Mouse (Mus musculus): ENCODE results near the gene 1600002K03Rik.
"Not testable (repeated sequence)": the region's sequence is repeated elsewhere in the genome, so short reads cannot be mapped to it uniquely, and the experiment has no call there.

The 1600002K03Rik gene

GRCm38 (mm10) chr10:80187739-80188138 is 15.0 kb downstream of the 1600002K03Rik start:
- no peak for DNase-seq (ENCODE audit: low read depth, low spot score)

GRCm38 (mm10) chr10:80188453-80189024 is 15.8 kb downstream of the 1600002K03Rik start:
- no peak for DNase-seq (ENCODE audit: low read depth, low spot score)

GRCm38 (mm10) chr10:80189999-80190398 is 17.3 kb downstream of the 1600002K03Rik start:
- no peak for DNase-seq (ENCODE audit: low read depth, low spot score)

- DNase-seq (ENCODE audit: low read depth, low spot score): no peak
These were observed 17.8 kb downstream of the 1600002K03Rik start for GRCm38 (mm10) chr10:80190491-80191051.

GRCm38 (mm10) chr10:80193976-80194375 is 21.2 kb downstream of the 1600002K03Rik start:
- DNase-seq (ENCODE audit: low read depth, low spot score): no peak

- no peak for DNase-seq (ENCODE audit: low read depth, low spot score)
These were observed 21.7 kb downstream of the 1600002K03Rik start for GRCm38 (mm10) chr10:80194441-80194840.

- DNase-seq (ENCODE audit: low read depth, low spot score): no peak
These were observed 23.4 kb downstream of the 1600002K03Rik start for GRCm38 (mm10) chr10:80196167-80196566.

GRCm38 (mm10) chr10:80196778-80197581 is 24.2 kb downstream of the 1600002K03Rik start:
- DNase-seq (ENCODE audit: low read depth, low spot score): no peak

- peak; percentile 77 for DNase-seq (ENCODE audit: low read depth, low spot score)
These were observed 26.8 kb downstream of the 1600002K03Rik start for GRCm38 (mm10) chr10:80199440-80200008.

- DNase-seq (ENCODE audit: low read depth, low spot score): no peak
These were observed 27.7 kb downstream of the 1600002K03Rik start for GRCm38 (mm10) chr10:80200485-80200884.

- DNase-seq (ENCODE audit: low read depth, low spot score): no peak
These were observed 31.3 kb downstream of the 1600002K03Rik start for GRCm38 (mm10) chr10:80204055-80204454.

- DNase-seq (ENCODE audit: low read depth, low spot score): no peak
These were observed 34.5 kb downstream of the 1600002K03Rik start for GRCm38 (mm10) chr10:80207201-80207600.

GRCm38 (mm10) chr10:80207676-80208075 is 34.9 kb downstream of the 1600002K03Rik start:
- no peak for DNase-seq (ENCODE audit: low read depth, low spot score)

- no peak for DNase-seq (ENCODE audit: low read depth, low spot score)
These were observed 35.5 kb downstream of the 1600002K03Rik start for GRCm38 (mm10) chr10:80208248-80208647.

GRCm38 (mm10) chr10:80208841-80209371 is 36.2 kb downstream of the 1600002K03Rik start:
- no peak for DNase-seq (ENCODE audit: low read depth, low spot score)

- not testable (repeated sequence) for DNase-seq (ENCODE audit: low read depth, low spot score)
These were observed 38.9 kb downstream of the 1600002K03Rik start for GRCm38 (mm10) chr10:80211547-80212103.

GRCm38 (mm10) chr10:80215048-80215772 is 42.5 kb downstream of the 1600002K03Rik start:
- no peak for DNase-seq (ENCODE audit: low read depth, low spot score)

- no peak for DNase-seq (ENCODE audit: low read depth, low spot score)
These were observed 47.9 kb downstream of the 1600002K03Rik start for GRCm38 (mm10) chr10:80220676-80221075.

GRCm38 (mm10) chr10:80223137-80223536 is 50.4 kb downstream of the 1600002K03Rik start:
- DNase-seq (ENCODE audit: low read depth, low spot score): not testable (repeated sequence)
